Mouse (Mus musculus) thymus, postnatal 4 days (tissue): ENCODE data around the gene Sult2a2.
"Not testable (repeated sequence)": the region's sequence is repeated elsewhere in the genome, so short reads cannot be mapped to it uniquely, and the experiment has no call there.

ENCODE experiments used
- DNase-seq: peaks from one replicate; pipeline ENCODE4 v3.0.0; 2021

The Sult2a2 gene

DNA sequence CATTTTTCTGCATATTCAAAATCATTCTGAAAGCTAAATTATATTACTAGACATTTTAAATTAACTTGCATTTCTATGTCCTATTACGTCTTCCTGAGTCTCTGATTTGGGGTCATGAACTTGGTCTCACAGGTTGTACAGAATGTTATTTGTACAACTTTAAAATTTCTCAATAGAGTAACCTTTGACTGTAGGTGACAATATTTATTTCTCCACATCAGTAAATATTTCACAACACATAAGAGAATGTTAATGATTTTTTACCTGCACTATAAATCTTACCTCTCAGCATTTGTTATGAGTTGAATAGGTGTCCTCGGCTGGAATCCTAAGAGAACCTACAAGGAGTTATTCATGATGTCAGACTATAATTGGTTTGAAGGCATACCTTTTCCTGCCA lies at the start of gene Sult2a2:
Sult2a2 (plus strand) TSS at position 301 of the 400 bp plus-strand sequence.
- not testable (repeated sequence) for DNase-seq

DNA sequence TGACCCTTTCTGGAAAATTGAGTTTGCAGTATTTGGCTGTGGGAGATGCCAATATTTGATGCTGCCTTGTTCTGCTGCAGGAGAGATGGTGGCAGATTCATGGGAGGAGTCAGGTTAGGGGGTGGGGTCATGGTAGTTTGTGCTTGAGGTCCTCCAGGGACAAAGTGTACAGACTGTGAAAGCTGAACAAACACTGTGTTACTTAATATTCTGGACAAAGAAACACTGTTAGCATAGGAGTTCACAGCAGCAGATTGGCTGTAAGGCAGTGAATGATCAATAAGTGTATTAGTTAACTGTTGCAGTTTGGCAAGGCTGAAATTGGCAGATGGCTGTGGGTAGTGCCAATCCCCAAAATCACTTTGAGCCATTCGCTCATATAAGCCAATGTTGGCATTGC lies 80.6 kb downstream of the Sult2a2 start:
- DNase-seq, result no peak
